Mouse (Mus musculus) testis, adult 2 months (tissue): ENCODE data around the gene Tcf12. TPM values are rescaled to one million over a fixed set of nuclear protein-coding genes. Genes with fewer than 3 reads are reported as not detected.

Experiments
- H3K27ac ChIP-seq: fragments of 200-500 bp; 2 replicates; pipeline ENCODE4 v1.5.1; 2012; ENCODE audit warnings: low read depth, low read length; ENCODE audit not compliant: control insufficient read depth, insufficient read depth
- H3K27me3 ChIP-seq: fragments of 200-500 bp; 2 replicates; pipeline ENCODE4 v1.6.1; 2012; ENCODE audit warnings: mild to moderate bottlenecking, low read length, moderate library complexity; ENCODE audit not compliant: control insufficient read depth, insufficient read depth
- H3K36me3 ChIP-seq: fragments of 200-500 bp; 2 replicates; pipeline ENCODE4 v1.6.1; 2012; ENCODE audit warnings: mild to moderate bottlenecking, low read length; ENCODE audit not compliant: control insufficient read depth, insufficient read depth
- H3K4me1 ChIP-seq: fragments of 200-500 bp; 2 replicates; pipeline ENCODE4 v1.6.1; 2012; ENCODE audit warnings: low read length; ENCODE audit not compliant: control insufficient read depth, insufficient read depth
- H3K4me3 ChIP-seq: fragments of 200-500 bp; 2 replicates; pipeline ENCODE4 v1.5.1; 2012; ENCODE audit warnings: low read depth, mild to moderate bottlenecking, low read length, moderate library complexity, mixed read lengths; ENCODE audit not compliant: control insufficient read depth
- CTCF ChIP-seq: fragments of 200-500 bp; IDR thresholded peaks from 2 replicates; pipeline ENCODE4 v1.5.1; 2012; ENCODE audit warnings: low read depth, mild to moderate bottlenecking, inconsistent platforms, low read length, moderate library complexity; ENCODE audit not compliant: control insufficient read depth, insufficient read depth, insufficient replicate concordance
- POLR2A ChIP-seq: fragments of 200-500 bp; IDR thresholded peaks from 2 replicates; pipeline ENCODE4 v1.6.1; 2012; ENCODE audit warnings: low read depth, mild to moderate bottlenecking, inconsistent platforms, low read length, moderate library complexity; ENCODE audit not compliant: control insufficient read depth
- polyA plus RNA-seq: library from polyadenylated mRNA; depleted of rRNA; stranded (reverse); fragments of >200 nt; gene quantifications from 2 replicates; pipeline ENCODE4 v1.2.3, GENCODE M21; 2012; rRNA removed

The Tcf12 gene
- polyA plus RNA-seq, 1 experiment = 20.0 TPM

DNA sequence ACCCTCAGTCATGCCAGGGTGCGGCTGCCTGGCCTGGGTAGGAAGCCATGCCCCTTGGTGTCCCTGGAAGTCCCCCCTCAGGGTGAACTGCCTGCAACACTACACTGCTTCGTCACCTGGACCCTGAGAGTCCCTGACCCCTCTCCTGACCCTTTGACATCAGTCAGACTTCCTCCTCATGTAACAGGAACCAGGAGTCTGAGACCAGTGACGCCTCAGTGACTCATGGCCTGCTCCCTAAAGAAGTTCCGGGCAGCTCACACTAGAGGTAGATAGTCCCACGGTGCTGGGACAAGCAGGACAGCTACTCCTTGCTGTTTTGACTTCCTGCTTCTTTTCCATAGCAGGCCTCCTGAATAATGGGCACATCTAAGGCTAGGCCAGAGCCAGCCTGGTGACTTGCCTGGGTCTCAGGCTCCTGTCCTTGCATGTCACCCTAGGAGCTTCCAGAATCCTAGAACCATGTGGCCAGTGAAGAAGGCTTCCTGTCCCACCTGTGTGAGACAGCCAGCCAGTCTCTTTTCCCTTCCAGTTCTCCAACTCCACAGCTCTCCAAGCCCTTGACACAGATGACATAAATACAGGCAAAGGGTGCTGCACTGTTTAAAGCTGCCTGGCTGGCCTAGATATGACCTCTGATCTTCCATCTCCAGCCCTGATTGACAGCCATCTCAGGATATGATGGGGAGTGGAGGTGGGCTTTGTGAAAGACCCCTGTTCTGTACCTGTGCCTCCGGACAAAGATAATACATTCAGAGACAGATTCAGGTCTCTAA is 305.8 kb downstream of the Tcf12 start:
- Histone ChIP-seq H3K36me3 (no peaks in the 10 kb centered on the region), H3K27me3 (no peaks in the 10 kb centered on the region), H3K4me3 (no peak overlapping the region), H3K27ac (no peak overlapping the region), H3K4me1 (peaks cover 9% of the 10 kb centered on the region)
- TF ChIP-seq POLR2A (no peak), CTCF (no peak)

DNA sequence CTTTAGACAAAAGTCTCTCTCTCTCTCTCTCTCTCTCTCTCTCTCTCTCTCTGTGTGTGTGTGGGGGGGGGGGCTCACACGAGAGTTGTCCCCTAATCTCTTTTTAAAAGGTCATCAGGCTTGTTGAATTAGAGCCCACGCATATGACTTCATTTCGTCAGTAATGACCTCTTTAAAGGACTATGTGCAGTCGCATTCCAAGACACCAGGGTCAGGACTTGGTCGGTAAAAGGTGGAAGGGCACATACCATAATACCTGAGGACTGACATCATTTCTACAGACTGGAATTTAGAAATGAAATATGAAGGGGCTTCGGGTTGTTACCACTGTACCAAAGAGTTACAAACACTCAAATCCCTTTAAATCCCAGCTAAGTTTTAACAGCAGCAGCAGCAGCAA is 307.6 kb downstream of the Tcf12 start:
- Histone ChIP-seq H3K27me3 (no peaks in the 10 kb centered on the region), H3K36me3 (no peaks in the 10 kb centered on the region), H3K4me3 (no peak overlapping the region), H3K27ac (no peak overlapping the region), H3K4me1 (peaks cover 6% of the 10 kb centered on the region)
- TF ChIP-seq POLR2A (no peak), CTCF (no peak)

DNA sequence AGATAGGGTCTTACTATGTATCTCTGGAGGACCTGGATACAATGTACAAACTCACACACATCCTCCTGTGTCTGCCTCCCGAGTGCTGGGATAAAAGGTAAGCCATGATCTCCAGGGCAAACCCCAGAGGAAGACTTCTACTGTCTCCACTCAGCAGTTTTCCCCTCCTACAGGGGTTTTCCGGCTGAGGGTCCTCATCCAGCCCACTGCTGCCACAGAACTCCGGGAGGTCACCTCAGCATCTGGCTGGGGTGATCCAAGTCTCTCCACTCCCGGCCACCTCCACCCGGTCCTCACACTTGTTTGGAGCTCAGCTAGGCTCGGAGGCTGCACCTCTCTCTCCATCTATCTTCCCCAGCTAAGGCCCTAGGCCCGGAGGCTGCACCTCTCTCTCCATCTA is 308.4 kb downstream of the Tcf12 start:
- TF ChIP-seq CTCF (no peak), POLR2A (no peak)
- H3K4me3 ChIP-seq = no peak overlapping the region
- H3K27me3 ChIP-seq = no peaks in the 10 kb centered on the region
- peaks cover 2% of the 10 kb centered on the region; the same call in 1 of the 2 replicates for H3K4me1 ChIP-seq
- no peak overlapping the region for H3K27ac ChIP-seq
- H3K36me3 ChIP-seq = no peaks in the 10 kb centered on the region

DNA sequence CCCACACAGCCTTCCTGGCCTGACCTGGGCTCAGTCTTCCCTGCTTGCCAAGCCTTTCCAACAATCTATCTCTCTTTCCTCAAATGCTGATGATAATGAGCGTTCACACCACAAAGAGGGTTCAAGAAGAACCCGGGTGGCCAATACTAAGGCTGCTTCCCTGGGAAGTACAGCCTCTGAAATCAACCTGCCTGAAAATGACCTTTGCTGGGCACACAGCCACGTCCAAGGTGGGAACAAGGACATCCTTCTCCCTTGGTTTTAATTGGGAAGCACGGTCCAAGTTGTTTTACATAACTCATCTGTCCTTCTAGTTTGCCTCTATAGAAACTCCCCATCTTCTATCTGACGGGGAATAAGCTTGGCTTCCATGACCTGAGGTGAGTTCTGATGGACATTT is 312.1 kb downstream of the Tcf12 start:
- no peaks in the 10 kb centered on the region for H3K36me3 ChIP-seq
- H3K4me1 ChIP-seq = peaks cover 2% of the 10 kb centered on the region; the same call in 1 of the 2 replicates
- TF ChIP-seq POLR2A (no peak), CTCF (no peak)
- H3K27ac ChIP-seq = no peak overlapping the region
- H3K27me3 ChIP-seq = no peaks in the 10 kb centered on the region
- H3K4me3 ChIP-seq = no peak overlapping the region

DNA sequence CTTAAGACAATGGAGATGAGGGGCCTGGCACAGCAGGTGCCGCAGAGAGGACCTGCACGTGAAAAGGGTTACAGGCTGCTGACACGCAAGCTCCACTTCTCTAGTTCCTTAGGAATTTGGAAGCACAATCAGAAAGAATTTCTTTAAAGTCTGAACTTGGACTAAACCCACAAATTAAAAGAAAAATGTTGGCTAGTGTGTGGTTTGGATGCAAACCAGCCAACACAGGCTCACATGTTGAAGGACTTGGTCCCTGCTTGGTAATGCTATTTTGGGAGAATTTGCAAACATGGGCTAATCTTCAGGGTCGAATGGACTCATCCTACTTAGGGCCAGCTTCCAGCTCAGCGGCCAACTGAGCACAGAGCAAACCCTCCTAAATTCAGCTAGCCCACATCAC is 313.5 kb downstream of the Tcf12 start:
- Histone ChIP-seq H3K4me3 (no peak overlapping the region), H3K4me1 (peaks cover 2% of the 10 kb centered on the region; the same call in 1 of the 2 replicates), H3K36me3 (no peaks in the 10 kb centered on the region), H3K27ac (no peak overlapping the region), H3K27me3 (no peaks in the 10 kb centered on the region)
- TF ChIP-seq POLR2A (no peak), CTCF (no peak)

Other genes starting within 250 kb of the Tcf12 start
- gene Zfp280d, start 163.0 kb upstream of the Tcf12 start, polyA plus RNA-seq = 12.9 and 14.4 TPM in 2 replicates